Mouse (Mus musculus): ENCODE measurements around the gene Rgs9bp. TPM values are rescaled to one million over a fixed set of nuclear protein-coding genes. Genes with fewer than 3 reads are reported as not detected.

Gene Rgs9bp
- 0.09 TPM for total RNA-seq (2023)

GRCm38 (mm10) chr7:35585191-35586054, at the start of gene Rgs9bp:
Gene Rgs9bp (minus strand): TSS chr7:35585582.

DNA sequence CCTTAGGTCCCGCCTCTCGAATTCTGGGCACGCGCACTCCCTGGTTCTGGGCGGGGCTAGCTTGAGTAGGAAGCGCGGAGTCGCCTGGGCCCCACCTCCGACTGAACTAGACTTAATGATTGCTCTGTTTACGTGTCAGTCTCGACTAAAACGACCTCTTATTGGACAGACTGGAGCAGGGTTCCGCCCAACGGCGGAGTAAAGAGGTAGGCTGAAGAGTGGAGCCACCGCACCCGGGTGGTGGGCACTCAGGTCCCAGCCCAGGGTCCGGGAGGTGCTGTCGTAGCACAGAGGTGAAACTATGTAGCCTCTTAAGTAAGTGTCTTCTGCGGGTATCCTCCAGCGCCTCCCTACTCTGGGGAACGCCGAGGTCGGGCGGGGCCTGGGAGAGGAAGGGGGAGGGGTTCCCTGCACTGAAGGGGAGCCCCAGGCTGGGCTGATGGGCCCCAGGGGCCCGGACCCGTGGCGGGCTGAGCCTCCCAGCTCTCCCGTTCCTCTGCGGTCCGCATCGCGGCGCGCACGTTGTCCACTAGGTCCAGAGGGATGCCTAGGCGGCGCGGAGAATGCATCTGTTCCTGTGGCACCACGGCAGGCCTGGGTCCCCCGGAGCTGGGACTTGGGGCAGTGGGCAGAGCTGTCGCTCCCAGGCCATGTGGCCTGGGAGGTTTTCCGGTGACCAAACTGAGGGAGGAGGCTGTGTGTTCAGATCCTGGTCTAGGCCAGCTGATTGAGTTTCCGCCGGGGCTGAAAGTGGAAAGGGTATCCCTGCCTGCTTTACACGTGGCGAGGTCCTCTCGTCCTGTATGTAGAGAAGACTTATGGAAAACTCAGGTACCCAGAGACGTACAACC, 898 bp upstream of the Rgs9bp start, which contains the start of gene Ankrd27:
Ankrd27 (plus strand) TSS at position 190 of the 851 bp plus-strand sequence.

DNA sequence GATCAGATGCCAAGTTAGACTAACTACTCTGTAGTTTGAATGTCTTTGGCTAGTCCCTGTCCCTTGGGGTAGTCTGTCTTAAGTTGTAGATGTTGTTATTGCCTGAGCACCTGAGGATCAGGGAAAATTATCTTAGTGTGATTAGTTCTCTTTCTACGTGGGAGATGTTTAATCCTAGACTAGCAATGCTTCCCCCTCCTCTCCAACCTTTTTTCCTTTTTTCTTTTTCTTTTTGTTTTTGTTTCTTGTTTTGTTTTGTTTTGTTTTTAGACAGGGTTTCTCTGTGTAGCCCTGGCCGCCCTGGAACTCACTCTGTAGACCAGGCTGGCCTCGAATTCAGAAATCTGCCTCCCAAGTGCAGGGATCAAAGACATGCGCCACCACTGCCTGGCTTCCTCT, 29.2 kb downstream of the Rgs9bp start, which contains the start of gene Nudt19:
Nudt19 (minus strand) TSS at position 100 of the 399 bp plus-strand sequence.

DNA sequence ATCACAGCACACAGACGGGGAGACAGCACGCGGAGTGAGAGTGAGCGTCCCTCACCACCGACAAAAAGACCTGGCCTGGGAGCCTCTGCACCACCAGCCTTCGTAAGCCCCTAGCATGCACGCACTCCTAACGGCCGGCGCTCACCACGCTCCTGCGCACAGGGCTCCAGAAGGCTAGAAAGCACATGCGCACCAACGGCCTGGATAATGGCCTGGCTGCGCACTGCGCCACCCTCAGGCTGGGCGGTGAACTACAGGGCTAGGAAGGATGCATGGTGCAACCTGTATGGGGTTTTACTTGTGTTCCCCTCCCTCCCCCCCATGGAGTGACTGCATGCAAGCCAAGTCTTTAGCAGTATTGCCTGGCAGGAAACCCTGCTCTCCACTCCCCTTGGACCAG, 47.8 kb downstream of the Rgs9bp start, which contains the start of gene Tdrd12:
Tdrd12 (minus strand) TSS at position 184 of the 400 bp plus-strand sequence.

Other genes starting within 250 kb of the Rgs9bp start
- gene Faap24, start 188.7 kb downstream of the Rgs9bp start, total RNA-seq (2023): 9.3 TPM
- gene Cep89, start 188.5 kb downstream of the Rgs9bp start, total RNA-seq (2023): 9.2 TPM
- gene Slc7a9, start 136.8 kb downstream of the Rgs9bp start, total RNA-seq (2023): not detected
- gene Tdrd12, start 47.8 kb downstream of the Rgs9bp start, total RNA-seq (2023): not detected
- gene Nudt19, start 29.3 kb downstream of the Rgs9bp start, total RNA-seq (2023): 19.4 TPM
- gene Ankrd27, start 662 bp upstream of the Rgs9bp start, total RNA-seq (2023): 50.6 TPM
- 41.2 TPM for gene Pdcd5, start 61.9 kb upstream of the Rgs9bp start, total RNA-seq (2023)
- gene Dpy19l3, start 168.9 kb upstream of the Rgs9bp start, total RNA-seq (2023): 49.4 TPM
- 57.3 TPM for gene Zfp507, start 217.4 kb upstream of the Rgs9bp start, total RNA-seq (2023)

Data from CD4-positive naive resting alpha-beta T cell, adult 57 days (primary cell).